Mouse (Mus musculus): ENCODE measurements around the gene Epn3.
A peak's percentile ranks its signal among the peaks of the same experiment; 100 is the strongest.

Gene Epn3

DNA sequence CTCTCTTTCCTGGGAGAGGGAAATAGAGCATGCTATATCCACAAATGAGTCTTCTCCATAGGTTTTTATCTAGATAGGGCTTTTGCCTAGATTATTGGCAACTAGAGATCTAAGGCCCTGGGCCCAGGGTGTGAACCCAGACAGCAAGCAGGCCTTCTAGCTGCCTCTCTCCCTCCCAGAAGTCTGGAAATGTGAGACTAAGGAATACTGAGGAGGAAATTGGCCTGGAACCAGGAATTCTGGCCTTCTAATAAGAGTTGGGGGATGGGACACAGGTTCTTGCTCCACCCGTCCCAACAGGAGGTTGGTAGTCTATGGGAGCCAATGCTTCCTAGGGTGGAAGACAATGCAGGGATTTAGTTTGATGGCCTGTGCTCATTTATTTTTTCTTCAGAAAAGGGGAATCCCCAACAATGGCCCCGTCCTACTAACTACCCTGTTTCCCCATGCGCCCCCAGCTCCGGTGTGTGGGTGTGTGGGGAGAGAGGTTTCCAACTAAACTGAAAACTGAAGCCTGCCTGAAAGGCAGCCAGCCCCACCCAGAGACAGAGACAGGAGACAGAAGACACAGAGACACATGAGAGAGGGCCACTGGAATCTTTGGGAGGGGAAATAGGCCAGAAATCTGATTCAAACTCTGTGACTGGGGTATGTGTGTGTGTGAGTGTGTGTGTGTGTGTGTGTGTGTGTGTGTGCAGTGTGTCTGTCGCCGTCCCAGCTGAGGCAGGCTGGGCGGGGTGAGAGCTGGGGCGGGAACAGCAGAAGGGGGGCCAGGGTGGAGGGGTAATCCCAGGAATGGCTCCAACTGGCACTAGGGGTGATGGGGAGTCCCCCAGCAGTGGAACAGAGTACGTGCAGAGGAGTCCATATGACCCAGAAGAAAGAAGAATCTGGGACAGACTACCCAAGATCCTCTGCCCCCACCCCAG lies 30.4 kb downstream of the Epn3 start:
- peak; percentile 49 for DNase-seq

DNA sequence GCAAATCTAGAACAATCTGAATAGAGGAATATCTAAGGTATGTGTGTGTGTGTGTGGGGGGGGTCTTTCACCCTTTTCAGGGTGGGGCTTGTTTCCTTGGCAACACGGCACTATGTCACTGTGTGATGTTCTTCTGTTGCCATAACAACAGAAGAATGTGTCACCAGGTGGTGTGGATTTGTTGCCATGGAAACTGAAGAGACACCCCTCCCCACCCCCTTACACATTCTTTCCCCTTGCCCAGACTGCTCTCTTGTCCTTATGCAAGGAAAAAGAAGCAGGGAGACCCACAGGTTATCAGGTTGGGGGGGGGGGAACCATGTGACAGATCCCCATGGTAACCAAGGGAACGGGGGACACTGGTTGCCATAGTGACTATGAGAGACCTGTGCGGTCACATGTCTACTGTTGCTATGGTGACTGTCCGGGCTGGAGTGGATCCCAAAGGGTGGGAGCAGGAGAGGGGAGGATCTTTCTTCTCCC lies 31.2 kb downstream of the Epn3 start:
- peak; percentile 72 for DNase-seq

DNA sequence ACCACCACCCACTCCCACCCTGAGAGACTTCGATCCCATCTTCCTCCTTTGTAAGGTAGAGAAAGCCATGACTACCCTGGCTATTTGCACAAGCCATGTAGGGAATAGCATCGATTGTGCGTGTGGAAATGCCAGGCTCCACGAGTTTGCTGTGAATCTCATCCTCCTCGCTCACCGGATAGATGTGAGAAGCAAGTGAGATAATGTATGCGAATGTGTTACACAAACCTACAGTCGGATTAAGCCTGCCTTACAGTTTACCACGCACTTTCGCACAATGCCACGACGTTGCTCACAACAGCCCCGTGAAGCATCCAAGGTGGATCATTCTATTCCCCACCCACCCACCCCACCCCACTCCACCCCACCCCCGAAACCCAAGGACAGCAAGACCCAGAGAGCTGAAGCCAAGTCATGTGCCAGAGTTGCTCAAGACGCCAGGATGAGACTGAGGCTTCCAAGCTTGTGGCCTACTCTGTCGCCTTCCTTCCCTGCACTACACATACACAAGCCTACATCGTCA lies 33.4 kb downstream of the Epn3 start:
- DNase-seq: no peak

DNA sequence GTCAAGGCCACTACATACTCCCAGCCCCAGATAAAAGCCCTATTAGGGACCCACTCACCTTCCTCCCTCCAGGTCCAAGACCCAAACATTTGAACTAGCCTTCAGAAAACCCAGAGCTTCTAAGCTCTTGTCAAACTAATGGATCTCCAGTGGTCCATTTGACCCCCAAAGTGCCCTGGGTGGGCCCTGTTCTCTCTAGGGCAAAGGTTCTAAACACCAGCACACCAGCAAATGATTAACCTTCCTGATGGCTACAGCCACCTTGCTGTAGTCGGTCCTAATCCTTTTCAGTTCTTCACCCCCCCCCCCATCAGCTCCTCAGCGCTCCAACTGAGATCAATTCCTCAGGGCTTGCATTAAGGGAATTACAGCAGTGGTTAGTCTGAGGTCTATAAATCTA lies 35.6 kb downstream of the Epn3 start:
- no peak for DNase-seq

GRCm38 (mm10) chr11:94461856-94462255 lies 37.9 kb downstream of the Epn3 start:
- DNase-seq: no peak

DNA sequence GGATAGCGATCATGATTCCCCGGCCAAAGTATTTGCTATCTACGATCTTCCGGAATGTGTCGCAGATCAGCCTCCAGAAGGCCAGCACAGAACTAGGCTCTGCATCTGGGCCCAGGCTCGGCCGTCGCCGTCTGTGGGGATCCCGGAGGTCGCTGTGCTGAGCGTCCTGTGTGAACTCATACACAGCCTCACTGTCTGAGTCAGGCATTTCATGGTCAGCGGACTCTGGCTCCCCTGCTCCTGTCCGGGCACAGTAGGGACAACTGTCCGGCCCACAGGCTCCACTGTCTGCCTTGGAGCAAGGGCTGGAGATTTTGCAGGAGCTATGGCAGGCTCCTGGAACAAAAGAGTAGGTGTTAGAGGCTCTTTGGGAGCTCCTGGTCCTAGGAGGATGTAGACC lies 42.8 kb downstream of the Epn3 start:
- DNase-seq: no peak

DNA sequence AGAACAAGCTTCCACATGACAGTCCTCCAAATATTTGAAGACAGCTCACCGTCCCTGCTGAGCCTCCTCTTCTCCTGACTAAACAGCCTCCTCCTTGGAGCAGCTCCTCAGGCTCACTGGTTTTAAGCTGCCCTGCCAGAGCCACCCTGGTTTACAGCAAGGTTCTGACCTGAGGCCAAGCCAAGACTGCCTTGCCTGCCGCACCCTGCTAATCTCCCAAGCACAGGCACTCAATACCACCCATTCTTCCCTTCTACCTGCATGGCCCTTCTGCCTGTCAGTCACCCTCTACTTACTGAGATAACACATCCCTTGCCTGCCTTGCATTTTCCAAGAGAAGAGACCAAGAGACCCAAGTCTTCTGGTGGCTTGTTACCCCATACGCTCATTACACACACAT lies 43.4 kb downstream of the Epn3 start:
- no peak for DNase-seq

- no peak for DNase-seq
Measured at GRCm38 (mm10) chr11:94455161-94455820, 44.5 kb downstream of the Epn3 start.

DNA sequence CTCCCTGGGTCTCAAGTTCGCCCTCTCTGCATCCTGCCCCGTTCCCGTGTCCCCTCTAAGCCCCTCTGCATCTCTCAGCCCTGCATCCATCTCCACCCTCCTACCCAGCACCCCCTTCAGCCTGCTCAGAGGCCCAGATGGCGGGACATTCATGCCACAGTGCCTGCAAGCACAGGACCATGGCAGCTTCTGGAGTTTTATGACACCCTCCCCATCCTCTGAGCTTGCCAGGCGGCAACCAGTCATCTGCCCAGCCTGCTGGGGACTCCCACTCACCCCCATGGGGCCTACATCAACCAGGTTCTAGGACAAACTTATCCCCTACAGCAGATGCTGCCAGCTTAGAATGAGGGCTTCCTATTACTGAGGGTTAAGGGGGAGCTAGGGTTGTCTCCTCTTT lies 45.0 kb downstream of the Epn3 start:
- no peak for DNase-seq

DNA sequence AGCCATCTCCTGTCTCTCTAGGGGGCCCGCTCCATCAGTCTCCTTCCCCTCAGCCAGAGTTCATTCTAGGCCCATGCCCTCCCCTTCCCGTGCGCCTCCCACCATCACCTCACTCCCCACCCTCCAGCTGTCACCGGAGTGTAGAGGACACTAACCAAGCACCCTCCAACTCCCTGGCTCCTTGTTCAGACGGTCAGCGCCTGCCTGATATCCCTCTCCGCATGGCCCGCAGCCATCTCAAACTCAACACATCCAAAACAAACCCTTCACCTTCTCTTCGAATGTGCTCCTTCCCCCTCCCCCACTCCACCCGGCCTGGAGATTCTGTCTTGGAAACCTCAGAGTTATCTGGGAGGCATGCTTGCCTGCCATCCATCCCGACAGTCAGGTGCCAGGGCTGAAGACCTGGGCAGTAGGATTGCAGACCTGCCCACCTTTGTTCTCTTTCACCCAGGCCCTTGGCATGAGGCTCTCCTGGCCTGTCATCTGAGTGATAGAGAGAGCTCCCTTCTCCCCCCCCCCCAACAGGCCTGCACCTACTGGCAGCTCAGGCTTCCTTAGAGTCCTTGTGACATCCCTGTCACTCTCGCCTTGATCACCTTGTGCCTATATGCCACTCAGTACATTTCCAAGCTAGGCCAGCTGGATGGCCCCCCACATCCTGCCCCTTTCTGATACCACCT lies 48.5 kb downstream of the Epn3 start:
- DNase-seq: no peak

GRCm38 (mm10) chr11:94449886-94450285 lies 49.9 kb downstream of the Epn3 start:
- DNase-seq: no peak

GRCm38 (mm10) chr11:94449239-94449638 lies 50.5 kb downstream of the Epn3 start:
- no peak for DNase-seq

DNA sequence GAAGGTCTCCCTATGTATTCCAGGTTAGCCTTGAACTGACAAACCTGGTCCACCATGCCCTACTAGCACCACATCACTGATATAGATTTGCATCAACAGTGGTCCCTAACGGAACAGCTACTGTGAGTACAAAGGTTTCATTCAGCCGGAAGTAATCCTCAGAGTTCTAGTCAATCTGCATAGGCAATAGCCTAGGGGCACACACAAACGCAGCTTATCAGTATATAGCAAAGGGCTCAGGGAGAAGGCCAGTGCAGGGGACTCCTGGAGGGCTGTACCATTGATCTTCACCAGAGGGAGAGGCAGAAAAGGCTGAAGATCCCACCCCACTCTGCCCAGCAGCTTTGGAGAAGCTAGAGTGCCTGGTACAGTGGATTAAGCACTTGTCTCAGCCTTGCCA lies 52.8 kb downstream of the Epn3 start:
- no peak for DNase-seq

GRCm38 (mm10) chr11:94445300-94445699 lies 54.5 kb downstream of the Epn3 start:
- DNase-seq: no peak

DNA sequence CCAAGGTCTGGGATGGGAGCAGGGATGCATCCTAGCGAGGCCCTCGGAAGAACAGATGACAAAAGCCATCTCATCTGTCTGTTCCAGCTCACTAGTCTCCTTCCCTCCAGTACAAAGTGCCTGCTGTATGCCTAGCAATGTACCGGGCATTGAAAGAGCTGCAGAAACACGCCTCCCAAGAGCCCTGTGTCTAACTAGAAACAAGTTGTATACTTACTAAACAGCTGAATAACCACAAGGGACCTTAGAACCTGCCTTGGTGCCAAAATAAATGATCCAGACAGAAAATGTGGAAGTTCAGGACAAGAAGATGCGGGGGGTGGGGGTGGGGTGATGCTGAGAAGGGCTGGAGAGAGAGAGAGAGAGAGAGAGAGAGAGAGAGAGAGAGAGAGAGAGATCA lies 54.9 kb downstream of the Epn3 start:
- no peak for DNase-seq

DNA sequence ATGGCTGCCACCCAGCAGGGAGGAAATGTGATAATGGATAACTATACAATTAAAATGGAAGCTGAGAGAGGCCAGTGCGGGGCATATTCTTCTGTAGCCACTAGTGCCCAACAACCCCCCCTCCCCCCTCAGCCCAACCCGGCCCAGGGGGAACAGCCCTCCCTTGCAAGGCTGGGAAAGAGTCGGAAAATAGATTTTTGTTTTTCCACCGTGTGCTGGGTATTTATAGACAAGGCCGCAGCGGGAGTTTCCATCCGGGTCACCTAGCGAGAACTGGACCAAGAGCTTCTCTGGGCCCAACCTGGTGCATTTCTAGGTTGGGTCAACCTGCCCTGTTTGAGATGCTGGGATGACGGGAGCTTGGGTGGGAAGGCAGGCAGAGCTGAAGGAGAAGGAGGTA lies 58.0 kb downstream of the Epn3 start:
- no peak for DNase-seq

DNA sequence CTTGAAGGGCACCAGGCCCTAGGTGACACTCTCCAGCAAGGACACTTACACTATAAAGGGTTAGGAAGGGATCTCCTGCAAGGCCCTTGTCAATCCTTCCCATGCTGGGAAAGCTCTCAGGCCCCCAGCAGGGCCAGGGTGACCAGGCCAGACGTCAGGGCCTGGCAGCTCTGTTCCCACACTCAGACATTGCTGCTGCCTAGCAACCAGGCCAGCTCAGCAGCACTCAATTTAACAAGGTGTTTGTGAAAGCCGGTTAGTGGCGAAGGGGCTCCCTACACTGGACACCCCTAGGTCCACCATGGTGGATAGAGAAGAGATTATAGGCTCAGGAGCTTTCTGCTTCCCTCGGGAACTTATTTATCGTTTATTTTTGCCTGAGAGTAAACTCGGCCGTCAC lies 58.7 kb downstream of the Epn3 start:
- no peak for DNase-seq

GRCm38 (mm10) chr11:94440421-94440820 lies 59.4 kb downstream of the Epn3 start:
- no peak for DNase-seq
